Mouse (Mus musculus): ENCODE measurements around the gene Pcdh11x.
"Not testable (repeated sequence)": the region's sequence is repeated elsewhere in the genome, so short reads cannot be mapped to it uniquely, and the experiment has no call there.

Pcdh11x gene

GRCm38 (mm10) chrX:120290011-120290899 lies at the start of gene Pcdh11x:
Gene Pcdh11x (plus strand): TSS chrX:120290259.
- no peak for DNase-seq (ENCODE audit: low read depth, low spot score)

- no peak for DNase-seq (ENCODE audit: low read depth, low spot score)
These were observed 30.0 kb upstream of the Pcdh11x start for GRCm38 (mm10) chrX:120260089-120260488.

GRCm38 (mm10) chrX:120285522-120285921 lies 4.5 kb upstream of the Pcdh11x start:
- DNase-seq (ENCODE audit: low read depth, low spot score) = no peak

- DNase-seq (ENCODE audit: low read depth, low spot score) = no peak
These were observed 2.6 kb upstream of the Pcdh11x start for GRCm38 (mm10) chrX:120287502-120287901.

- no peak for DNase-seq (ENCODE audit: low read depth, low spot score)
These were observed 831 bp downstream of the Pcdh11x start for GRCm38 (mm10) chrX:120290900-120291280.

GRCm38 (mm10) chrX:120291696-120292095 lies 1.6 kb downstream of the Pcdh11x start:
- DNase-seq (ENCODE audit: low read depth, low spot score) = no peak

- no peak for DNase-seq (ENCODE audit: low read depth, low spot score)
These were observed 3.0 kb downstream of the Pcdh11x start for GRCm38 (mm10) chrX:120292832-120293750.

- no peak for DNase-seq (ENCODE audit: low read depth, low spot score)
These were observed 11.6 kb downstream of the Pcdh11x start for GRCm38 (mm10) chrX:120301469-120302175.

- DNase-seq (ENCODE audit: low read depth, low spot score) = not testable (repeated sequence)
These were observed 22.9 kb downstream of the Pcdh11x start, which contains the start of gene H2afb3 for GRCm38 (mm10) chrX:120312995-120313394. Gene H2afb3 (minus strand): TSS chrX:120313095.

- no peak for DNase-seq (ENCODE audit: low read depth, low spot score)
These were observed 176.2 kb downstream of the Pcdh11x start for GRCm38 (mm10) chrX:120466225-120466624.

- no peak for DNase-seq (ENCODE audit: low read depth, low spot score)
These were observed 196.4 kb downstream of the Pcdh11x start for GRCm38 (mm10) chrX:120486428-120486827.

- DNase-seq (ENCODE audit: low read depth, low spot score) = no peak
These were observed 234.9 kb downstream of the Pcdh11x start for GRCm38 (mm10) chrX:120524986-120525385.

- DNase-seq (ENCODE audit: low read depth, low spot score) = no peak
These were observed 309.2 kb downstream of the Pcdh11x start for GRCm38 (mm10) chrX:120599309-120599708.

GRCm38 (mm10) chrX:120618460-120618859 lies 328.4 kb downstream of the Pcdh11x start:
- DNase-seq (ENCODE audit: low read depth, low spot score) = no peak

GRCm38 (mm10) chrX:120670236-120670635 lies 380.2 kb downstream of the Pcdh11x start:
- not testable (repeated sequence) for DNase-seq (ENCODE audit: low read depth, low spot score)

GRCm38 (mm10) chrX:120734144-120734543 lies 444.1 kb downstream of the Pcdh11x start:
- DNase-seq (ENCODE audit: low read depth, low spot score) = no peak

- DNase-seq (ENCODE audit: low read depth, low spot score) = no peak
These were observed 445.7 kb downstream of the Pcdh11x start for GRCm38 (mm10) chrX:120735792-120736191.

GRCm38 (mm10) chrX:120944556-120944955 lies 654.5 kb downstream of the Pcdh11x start:
- no peak for DNase-seq (ENCODE audit: low read depth, low spot score)
